ENCODE assay signal across 7 mouse cellular contexts in the genomic region with DNA sequence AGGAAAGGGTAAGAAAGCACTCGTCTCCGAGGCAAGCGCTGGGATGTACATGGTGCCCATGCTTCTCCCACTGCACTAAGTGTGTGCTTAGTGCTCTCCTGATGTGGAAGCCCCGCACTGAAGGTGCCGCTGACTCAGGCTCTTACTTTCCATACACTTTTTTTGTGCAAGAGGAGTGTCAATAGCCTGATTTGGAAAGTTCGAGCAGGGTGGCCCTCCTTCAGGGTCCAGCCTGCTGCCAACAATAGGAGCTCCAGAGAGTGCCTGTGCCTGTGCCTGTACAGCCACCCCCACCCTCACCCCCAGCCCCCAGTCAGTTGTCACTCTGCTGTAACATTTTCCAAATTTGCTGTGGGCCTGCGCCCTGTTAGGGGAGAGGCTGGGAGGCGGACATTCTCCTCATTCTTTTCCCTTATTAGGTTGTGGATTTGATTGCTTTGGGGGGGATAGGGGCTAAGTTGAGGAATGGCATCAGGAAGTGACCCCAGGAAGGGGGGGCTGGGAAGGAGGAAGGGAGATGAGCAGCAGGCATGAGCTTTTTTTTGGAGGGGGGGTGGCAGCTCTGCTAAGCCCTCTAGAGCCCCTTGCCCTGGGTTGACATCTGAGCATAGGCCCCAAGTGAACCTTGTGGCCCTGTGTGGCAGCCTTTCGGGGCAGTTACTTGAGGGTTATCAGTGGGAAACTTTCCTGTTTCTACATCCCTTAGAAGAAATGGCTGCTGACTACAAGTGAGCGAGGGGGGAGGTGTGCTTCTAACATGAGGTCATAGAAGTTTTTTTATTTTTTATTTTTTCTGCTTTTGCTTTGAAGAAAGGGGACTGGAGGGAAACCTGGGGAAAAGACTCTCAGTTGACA. TPM values are rescaled to one million over a fixed set of nuclear protein-coding genes. Genes with fewer than 3 reads are reported as not detected.
DNase-seq lines count a peak whose midpoint lies in the region; ATAC-seq and TF ChIP-seq lines count a peak whose summit lies in the region.

No protein-coding gene starts in this region.

- TF ChIP-seq EP300 in lung, postnatal 0 days (IDR thresholded peaks at IDR 0.05), result peak; percentile 69

- TF ChIP-seq CTCF in lung, postnatal 0 days (IDR thresholded peaks at IDR 0.05), result no peak

- peak overlapping the region; percentile 28 for H3K4me2 ChIP-seq in lung, postnatal 0 days (replicated peaks; ENCODE audit: low read depth, low read length)

- DNase-seq in NIH3T3 (ENCODE audit: low read depth), result peak; percentile 67
- peak; percentile 80 for DNase-seq in embryonic facial prominence, embryonic 10.5 days (ENCODE audit: low spot score)
- DNase-seq in induced T-regulatory cell, adult 2 months (ENCODE audit: low read depth), result peak; percentile 42
- DNase-seq in lung, postnatal 0 days (ENCODE audit: low spot score), result peak; percentile 84
- no peak for DNase-seq in urinary bladder, postnatal 14 days (ENCODE audit: low spot score)
- no peak for DNase-seq in right cerebral cortex, postnatal 4 days
- no peak for DNase-seq in B cell, adult 2 months

- H3K27me3 ChIP-seq in embryonic facial prominence, embryonic 10.5 days (replicated peaks; ENCODE audit: low read depth, poor library complexity, severe bottlenecking), result no peaks in the 10 kb centered on the region
- no peaks in the 10 kb centered on the region for H3K27me3 ChIP-seq in lung, postnatal 0 days (replicated peaks; ENCODE audit: insufficient read depth, low read length)

- H3K27ac ChIP-seq in embryonic facial prominence, embryonic 10.5 days (replicated peaks), result peak overlapping the region; percentile 90
- H3K27ac ChIP-seq in lung, postnatal 0 days (ENCODE audit: low read length), result peak overlapping the region; percentile 89

- WGBS in embryonic facial prominence, embryonic 10.5 days, result 10% methylated on average over 10 of the region's 10 CpGs
- WGBS in lung, postnatal 0 days, result 19% methylated on average over 10 of the region's 10 CpGs

- H3K9ac ChIP-seq in lung, postnatal 0 days (replicated peaks; ENCODE audit: low read depth), result no peak overlapping the region

- peaks cover 91% of the 10 kb centered on the region for H3K4me1 ChIP-seq in embryonic facial prominence, embryonic 10.5 days
- H3K4me1 ChIP-seq in lung, postnatal 0 days (ENCODE audit: insufficient read depth, low read depth, low read length), result peaks cover 53% of the 10 kb centered on the region; the same call in 1 of the 2 replicates

- peaks cover 58% of the 10 kb centered on the region for H3K36me3 ChIP-seq in embryonic facial prominence, embryonic 10.5 days (replicated peaks)
- H3K36me3 ChIP-seq in lung, postnatal 0 days (ENCODE audit: insufficient read depth, low read length), result no peaks in the 10 kb centered on the region

- H3K4me3 ChIP-seq in embryonic facial prominence, embryonic 10.5 days, result peak overlapping the region; percentile 43
- H3K4me3 ChIP-seq in lung, postnatal 0 days (ENCODE audit: low read depth, low read length), result no peak overlapping the region

- H3K9me3 ChIP-seq in embryonic facial prominence, embryonic 10.5 days, result no peaks in the 10 kb centered on the region
- no peaks in the 10 kb centered on the region for H3K9me3 ChIP-seq in lung, postnatal 0 days (ENCODE audit: low read length)

- ATAC-seq in lung, postnatal 0 days, result peak; percentile 69

RNA-seq across cellular contexts. Expression of gene Actn4, which starts 16.5 kb away (rescaled TPM):
- polyA plus RNA-seq in embryonic facial prominence, embryonic 10.5 days (2016; fragmentation: Nextera tagmentation; extraction: Ambion mirVana), result 260 and 269 TPM in 2 replicates
- polyA plus RNA-seq in lung, postnatal 0 days (2015; fragmentation: Nextera tagmentation; extraction: Ambion mirVana), result 202 and 218 TPM in 2 replicates

RNA-seq across cellular contexts. Expression of gene Eif3k, which starts 36.0 kb away (rescaled TPM):
- 444 and 454 TPM in 2 replicates for polyA plus RNA-seq in embryonic facial prominence, embryonic 10.5 days (2016; fragmentation: Nextera tagmentation; extraction: Ambion mirVana)
- 287 and 294 TPM in 2 replicates for polyA plus RNA-seq in lung, postnatal 0 days (2015; fragmentation: Nextera tagmentation; extraction: Ambion mirVana)

RNA-seq across cellular contexts. Expression of gene Map4k1, which starts 36.2 kb away (rescaled TPM):
- polyA plus RNA-seq in embryonic facial prominence, embryonic 10.5 days (2016; fragmentation: Nextera tagmentation; extraction: Ambion mirVana), result 11.6 and 14.4 TPM in 2 replicates
- polyA plus RNA-seq in lung, postnatal 0 days (2015; fragmentation: Nextera tagmentation; extraction: Ambion mirVana), result 2.0 and 3.5 TPM in 2 replicates

Comparison
In these comparisons a context has a peak if more than half of its experiments do, and no peak if none do; other contexts are left out.
1. DNase-seq: peak in NIH3T3 (single experiment), embryonic facial prominence, embryonic 10.5 days (single experiment), induced T-regulatory cell, adult 2 months (single experiment) and lung, postnatal 0 days (single experiment); none in urinary bladder, postnatal 14 days (single experiment), right cerebral cortex, postnatal 4 days (single experiment) and B cell, adult 2 months (0 of 2).